Mouse (Mus musculus): ENCODE data around the gene Tmem260.
"Not testable (repeated sequence)": the region's sequence is repeated elsewhere in the genome, so short reads cannot be mapped to it uniquely, and the experiment has no call there.

Tmem260 gene

GRCm38 (mm10) chr14:48445984-48446683 lies at the start of gene Tmem260:
Gene Tmem260 (plus strand): TSS chr14:48446124.
- DNase-seq (ENCODE audit: low read depth, low spot score), result peak; percentile 94

GRCm38 (mm10) chr14:48406086-48406485 lies 39.8 kb upstream of the Tmem260 start:
- no peak for DNase-seq (ENCODE audit: low read depth, low spot score)

- no peak for DNase-seq (ENCODE audit: low read depth, low spot score)
Measured at GRCm38 (mm10) chr14:48417064-48417463, 28.9 kb upstream of the Tmem260 start.

GRCm38 (mm10) chr14:48418264-48418663 lies 27.7 kb upstream of the Tmem260 start:
- DNase-seq (ENCODE audit: low read depth, low spot score), result no peak

- no peak for DNase-seq (ENCODE audit: low read depth, low spot score)
Measured at GRCm38 (mm10) chr14:48418672-48419071, 27.3 kb upstream of the Tmem260 start.

- DNase-seq (ENCODE audit: low read depth, low spot score), result peak; percentile 82
Measured at GRCm38 (mm10) chr14:48421476-48421875, 24.4 kb upstream of the Tmem260 start.

- DNase-seq (ENCODE audit: low read depth, low spot score), result no peak
Measured at GRCm38 (mm10) chr14:48421996-48422395, 23.9 kb upstream of the Tmem260 start.

GRCm38 (mm10) chr14:48422436-48422835 lies 23.5 kb upstream of the Tmem260 start:
- no peak for DNase-seq (ENCODE audit: low read depth, low spot score)

- no peak for DNase-seq (ENCODE audit: low read depth, low spot score)
Measured at GRCm38 (mm10) chr14:48422901-48423300, 23.0 kb upstream of the Tmem260 start.

- DNase-seq (ENCODE audit: low read depth, low spot score), result no peak
Measured at GRCm38 (mm10) chr14:48431978-48432377, 13.9 kb upstream of the Tmem260 start.

GRCm38 (mm10) chr14:48443796-48444195 lies 2.1 kb upstream of the Tmem260 start:
- no peak for DNase-seq (ENCODE audit: low read depth, low spot score)

- no peak for DNase-seq (ENCODE audit: low read depth, low spot score)
Measured at GRCm38 (mm10) chr14:48451966-48452407, 6.1 kb downstream of the Tmem260 start.

GRCm38 (mm10) chr14:48453411-48453810 lies 7.5 kb downstream of the Tmem260 start:
- DNase-seq (ENCODE audit: low read depth, low spot score), result no peak

GRCm38 (mm10) chr14:48456305-48457092 lies 10.6 kb downstream of the Tmem260 start:
- no peak for DNase-seq (ENCODE audit: low read depth, low spot score)

GRCm38 (mm10) chr14:48457288-48457938 lies 11.5 kb downstream of the Tmem260 start:
- no peak for DNase-seq (ENCODE audit: low read depth, low spot score)

- DNase-seq (ENCODE audit: low read depth, low spot score), result no peak
Measured at GRCm38 (mm10) chr14:48458901-48459300, 13.0 kb downstream of the Tmem260 start.

GRCm38 (mm10) chr14:48468339-48468738 lies 22.4 kb downstream of the Tmem260 start:
- no peak for DNase-seq (ENCODE audit: low read depth, low spot score)

GRCm38 (mm10) chr14:48470742-48471487 lies 25.0 kb downstream of the Tmem260 start:
- no peak for DNase-seq (ENCODE audit: low read depth, low spot score)

GRCm38 (mm10) chr14:48472179-48472578 lies 26.3 kb downstream of the Tmem260 start:
- peak; percentile 81 for DNase-seq (ENCODE audit: low read depth, low spot score)

GRCm38 (mm10) chr14:48475370-48475769 lies 29.4 kb downstream of the Tmem260 start:
- no peak for DNase-seq (ENCODE audit: low read depth, low spot score)

- DNase-seq (ENCODE audit: low read depth, low spot score), result not testable (repeated sequence)
Measured at GRCm38 (mm10) chr14:48475834-48476233, 29.9 kb downstream of the Tmem260 start.

GRCm38 (mm10) chr14:48476278-48476677 lies 30.4 kb downstream of the Tmem260 start:
- no peak for DNase-seq (ENCODE audit: low read depth, low spot score)

Data from telencephalon, adult 2 months (tissue).